Mouse (Mus musculus) common myeloid progenitor, adult 5-6 weeks (primary cell): ENCODE results near the gene Dus2. TPM values are rescaled to one million over a fixed set of nuclear protein-coding genes. Genes with fewer than 3 reads are reported as not detected.

Experiments
- ATAC-seq: replicated peaks from 2 replicates; pipeline ENCODE4 v1.8.0; 2016; ENCODE audit warnings: low read depth, mild to moderate bottlenecking, moderate TSS enrichment, inconsistent platforms; ENCODE audit not compliant: poor library complexity, severe bottlenecking
- total RNA-seq: library from RNA; stranded (forward); fragments of 200-1000, 187-1606 nt; gene quantifications from 2 replicates; pipeline ENCODE4 v1.2.3, GENCODE M21; 2017

Dus2 gene
- total RNA-seq: 9.7 and 17.6 TPM in 2 replicates

DNA sequence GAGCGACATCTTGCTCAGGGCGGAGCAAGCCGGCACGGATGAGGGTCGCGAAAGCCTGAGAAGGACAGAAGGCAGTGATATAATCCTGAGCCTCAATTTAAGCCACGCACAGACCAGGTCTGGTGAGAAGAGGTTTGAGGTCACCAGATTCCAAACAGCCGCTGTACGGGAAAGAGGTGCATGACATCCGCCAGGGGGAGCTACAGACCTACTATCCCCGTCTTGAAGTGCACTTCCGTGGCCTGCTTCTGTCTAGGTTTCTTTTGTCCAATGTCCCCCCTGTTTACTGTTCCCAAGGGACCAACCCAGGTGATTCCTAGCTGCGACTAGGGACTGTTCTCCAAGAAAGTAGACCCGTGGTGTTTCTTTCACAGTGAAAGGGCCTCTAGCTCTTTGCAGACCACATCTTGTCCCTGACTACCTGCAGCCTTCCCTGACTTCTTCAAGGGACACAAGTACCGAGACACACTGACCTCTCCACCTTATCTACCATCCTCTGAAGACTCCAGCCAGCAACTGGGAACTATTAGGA, at the start of gene Dus2:
TSS of gene Dus2 (plus strand) at position 482 of the 532 bp plus-strand sequence.
- peak; percentile 93 for ATAC-seq

DNA sequence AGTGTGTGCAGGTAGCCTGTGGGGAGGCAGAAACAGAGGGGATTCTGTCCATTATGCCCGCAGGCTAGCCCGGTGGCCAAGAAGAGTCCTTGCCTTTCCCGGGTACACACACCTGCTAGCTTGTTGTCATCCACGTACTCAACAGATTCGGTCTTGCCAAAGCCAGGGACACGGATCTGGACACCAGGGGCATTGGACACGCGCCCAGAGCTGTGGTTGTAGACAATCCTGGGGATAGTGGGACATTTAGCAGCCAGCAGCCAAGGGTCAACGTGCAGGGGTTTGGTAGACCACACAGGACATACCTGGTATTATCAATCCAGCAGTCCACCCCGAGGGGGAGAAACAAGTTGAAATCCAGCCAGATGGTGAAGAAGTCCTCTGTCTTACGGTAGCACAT, 49.1 kb upstream of the Dus2 start:
- no peak for ATAC-seq

DNA sequence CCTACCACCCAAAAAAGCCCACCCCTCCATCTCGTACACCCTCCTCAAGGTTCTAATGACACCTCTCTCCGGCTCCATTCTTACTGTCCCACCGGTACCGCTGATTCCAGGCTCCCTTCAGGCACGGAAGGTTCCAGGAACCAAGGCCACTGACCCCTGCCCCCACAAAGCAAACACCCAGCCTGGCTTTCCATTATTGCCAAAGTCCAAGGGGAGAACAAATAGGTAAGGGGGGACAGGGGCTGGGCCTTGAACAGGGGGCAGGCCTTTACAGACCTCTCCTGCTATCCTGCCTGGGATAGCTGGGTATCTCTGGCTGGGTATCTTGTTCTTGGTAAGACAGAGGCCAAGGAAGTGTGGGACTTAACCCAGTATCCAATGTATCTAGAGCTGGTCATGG, 48.6 kb upstream of the Dus2 start:
- ATAC-seq: no peak

DNA sequence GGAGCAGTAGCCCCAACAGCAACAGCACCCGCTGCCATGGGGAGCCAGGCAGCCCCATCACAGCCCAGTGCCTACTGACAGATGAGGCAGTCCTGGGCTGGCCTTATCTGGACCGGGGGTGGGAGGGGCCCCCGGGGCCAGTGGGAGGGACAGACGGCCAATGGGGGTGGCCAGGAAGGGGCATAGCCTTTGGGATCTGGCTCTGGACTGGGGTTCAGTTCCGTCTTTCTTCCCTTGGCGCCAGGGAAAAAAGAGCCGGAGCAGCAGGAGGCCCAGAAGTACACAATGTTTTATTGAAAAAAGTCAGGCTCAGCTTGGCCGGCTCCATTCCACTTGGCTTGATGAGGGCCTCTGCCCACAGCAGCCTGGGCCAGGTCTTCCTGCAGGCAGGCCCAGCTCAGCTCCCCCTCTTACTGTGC, 47.8 kb upstream of the Dus2 start, which contains the start of gene Lcat:
TSS of gene Lcat (minus strand) at position 62 of the 419 bp plus-strand sequence.
- no peak for ATAC-seq

DNA sequence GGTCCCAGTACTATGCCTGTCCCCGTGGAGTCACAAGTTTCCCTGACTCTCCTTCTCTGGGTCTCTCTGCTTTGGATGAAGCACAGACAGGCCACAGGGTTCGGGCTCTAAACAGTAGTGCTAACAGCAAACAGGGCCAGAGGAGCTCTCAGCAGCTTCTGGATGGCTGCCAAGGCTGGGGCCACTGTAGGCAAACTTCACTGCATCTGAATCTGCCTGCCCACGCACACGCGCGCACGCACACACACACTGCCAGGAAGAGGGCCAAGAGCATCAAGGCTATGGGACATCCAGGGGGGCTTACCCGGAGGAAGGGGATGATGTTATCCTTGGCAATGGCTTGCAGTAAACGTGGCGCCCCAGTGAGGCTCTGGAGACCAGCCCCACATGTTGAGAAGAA, 41.8 kb upstream of the Dus2 start:
- no peak for ATAC-seq

DNA sequence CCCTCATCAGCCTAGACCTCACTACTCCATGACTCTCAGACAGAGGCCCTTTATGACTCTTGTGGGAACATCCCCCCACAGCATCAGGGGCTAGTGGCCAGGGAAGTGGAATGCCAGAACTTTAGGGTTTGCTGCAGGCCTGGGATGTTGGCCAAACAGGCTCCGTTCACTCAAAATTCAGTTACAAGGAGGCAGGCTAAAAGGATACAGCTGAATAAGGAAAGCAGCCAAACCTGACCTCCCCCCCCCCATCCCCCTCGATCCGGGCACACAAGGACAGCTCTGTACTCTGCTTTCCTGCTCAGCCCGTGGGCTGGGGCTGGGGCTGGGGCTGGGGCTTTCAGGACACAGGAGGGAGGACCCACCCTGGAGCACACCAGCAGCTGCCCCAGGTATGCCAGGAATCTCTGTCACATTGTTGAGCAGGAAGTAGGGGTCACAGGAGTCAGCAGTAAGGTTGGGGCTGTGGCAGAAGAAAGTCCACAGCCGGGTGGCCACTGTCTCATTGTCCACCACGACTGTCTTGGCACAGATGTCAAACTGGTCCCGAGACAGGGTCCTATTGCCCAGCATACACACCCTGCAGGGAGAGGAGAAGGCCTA, 40.0 kb upstream of the Dus2 start:
- ATAC-seq: no peak

DNA sequence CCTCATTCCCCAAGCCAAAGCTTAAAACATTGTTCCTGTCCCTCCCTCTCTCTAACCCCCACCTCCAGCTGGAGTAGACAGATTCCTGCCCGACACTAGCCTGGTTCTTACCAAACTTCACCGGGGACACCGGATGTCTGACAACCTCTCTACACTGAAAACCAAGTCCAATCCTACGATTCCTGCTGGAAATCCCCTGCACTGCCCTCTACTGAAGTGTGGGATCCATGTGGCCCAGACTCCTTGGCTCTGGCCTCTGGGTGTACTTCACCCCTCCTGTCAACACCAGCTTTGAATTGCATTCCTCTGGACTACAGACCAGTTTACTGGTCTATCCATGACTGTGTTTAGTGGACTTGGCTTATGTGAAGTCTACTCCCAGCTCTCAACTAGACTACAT, 34.6 kb upstream of the Dus2 start:
- no peak for ATAC-seq

DNA sequence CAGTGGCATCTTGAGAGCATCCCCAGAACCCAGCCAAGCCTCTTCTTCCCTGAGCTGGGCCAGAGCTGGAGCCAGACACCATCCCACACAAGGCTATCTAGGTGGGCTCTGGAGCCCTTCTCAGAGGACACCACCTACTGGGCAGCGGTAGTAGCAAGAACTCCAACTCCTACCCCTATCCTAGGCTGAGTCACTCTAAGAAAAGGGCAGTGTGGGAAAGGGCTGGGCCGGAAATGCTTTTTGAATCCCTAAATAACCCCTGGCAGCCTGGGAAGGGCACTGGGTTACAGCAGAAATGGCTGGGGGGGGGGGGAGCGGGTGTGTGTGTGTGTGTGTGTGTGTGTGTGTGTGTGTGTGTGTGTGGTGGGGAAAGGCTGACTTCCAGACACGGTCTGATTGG, 33.3 kb upstream of the Dus2 start:
- ATAC-seq: no peak

DNA sequence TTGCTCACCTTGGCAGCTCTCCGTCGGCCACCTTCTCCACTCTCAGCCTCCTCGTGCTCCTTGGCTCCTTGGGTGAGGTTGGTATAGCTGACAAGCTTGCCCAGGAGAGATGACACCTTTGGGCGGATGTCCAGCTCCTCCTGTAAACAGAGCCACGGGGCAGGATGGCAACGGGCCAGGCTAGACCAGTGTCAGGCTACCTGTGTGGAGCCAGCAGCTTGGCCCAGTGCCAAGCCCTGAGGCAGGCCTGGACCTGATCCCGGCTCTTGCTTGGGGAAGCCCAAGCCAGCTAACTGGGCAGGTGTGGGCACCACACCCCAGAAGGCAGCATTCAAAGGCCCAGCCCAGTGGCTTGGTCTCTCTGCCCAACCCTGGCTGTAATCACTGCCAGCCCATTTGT, 31.8 kb upstream of the Dus2 start:
- no peak for ATAC-seq

DNA sequence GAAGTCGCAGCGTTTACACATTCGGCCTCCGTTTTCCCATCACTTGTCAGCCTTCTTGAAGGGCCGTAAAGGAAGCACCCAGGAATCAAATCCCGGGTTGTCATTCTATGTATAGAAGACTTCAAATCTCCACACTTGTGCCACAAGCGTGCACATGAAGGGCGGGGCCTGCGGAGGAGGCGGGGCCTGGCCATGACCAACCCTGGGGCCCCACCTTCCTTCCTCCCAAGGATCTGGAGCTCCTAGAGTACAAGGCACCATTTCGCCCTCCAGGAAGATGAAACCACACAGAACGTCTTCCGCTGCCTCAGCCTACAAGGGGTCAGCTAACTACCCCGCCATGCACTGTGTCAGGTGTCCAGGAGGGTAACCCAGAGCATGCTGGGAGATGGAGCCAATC, 30.0 kb upstream of the Dus2 start:
- no peak for ATAC-seq

DNA sequence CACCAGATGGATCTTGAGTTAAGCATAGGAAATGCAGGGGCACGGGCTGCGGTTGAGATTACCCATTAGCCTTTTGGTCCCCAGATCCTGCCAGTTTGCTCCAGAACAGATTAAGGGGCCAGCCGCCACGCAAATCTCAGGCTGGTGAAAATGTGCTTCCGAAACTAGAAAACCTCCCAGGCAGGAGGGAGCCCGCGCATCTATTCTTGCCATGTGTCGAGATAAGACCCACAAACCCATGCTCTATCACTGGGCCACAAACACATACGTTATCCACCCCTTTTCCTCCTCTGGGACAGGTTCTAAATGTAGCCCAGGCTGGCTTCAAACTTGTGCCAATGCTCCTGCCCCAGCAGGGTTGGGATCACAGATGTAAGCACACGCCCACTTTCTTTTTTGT, 29.6 kb upstream of the Dus2 start:
- ATAC-seq: peak; percentile 21

DNA sequence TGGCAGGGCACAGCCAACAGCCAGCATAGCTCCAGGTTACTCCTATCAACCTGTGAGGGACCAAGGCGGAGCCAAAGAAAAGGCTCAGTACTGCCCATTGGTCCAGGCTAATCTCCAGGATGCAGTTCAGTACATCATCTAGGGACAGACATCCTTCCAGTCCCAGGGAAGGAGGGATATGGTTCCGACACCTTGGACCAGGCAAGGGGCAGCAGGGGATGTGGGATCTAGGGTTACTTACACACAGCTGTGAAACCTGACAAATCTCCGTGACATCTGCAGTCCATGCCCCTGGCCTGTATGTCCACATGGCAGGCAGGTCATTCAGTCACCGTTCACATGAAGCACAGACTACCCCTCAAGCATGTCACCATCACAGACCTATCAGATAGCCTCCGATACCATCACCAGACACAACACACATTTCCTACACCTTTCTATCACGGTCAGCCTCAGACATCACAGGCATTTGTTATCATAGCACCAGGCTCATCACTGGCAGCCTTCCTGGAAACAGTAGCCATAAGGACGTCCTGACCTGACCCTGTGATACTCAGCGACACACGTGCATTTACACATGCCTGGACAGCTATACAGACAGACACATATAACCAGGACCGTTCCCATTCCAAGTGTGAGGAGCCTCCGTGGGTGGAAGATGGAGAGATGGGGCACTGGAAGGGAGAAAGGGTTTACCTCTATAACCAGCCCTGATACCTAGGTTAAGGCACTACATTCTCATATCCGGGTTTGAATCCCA, 26.5 kb upstream of the Dus2 start:
- no peak for ATAC-seq

DNA sequence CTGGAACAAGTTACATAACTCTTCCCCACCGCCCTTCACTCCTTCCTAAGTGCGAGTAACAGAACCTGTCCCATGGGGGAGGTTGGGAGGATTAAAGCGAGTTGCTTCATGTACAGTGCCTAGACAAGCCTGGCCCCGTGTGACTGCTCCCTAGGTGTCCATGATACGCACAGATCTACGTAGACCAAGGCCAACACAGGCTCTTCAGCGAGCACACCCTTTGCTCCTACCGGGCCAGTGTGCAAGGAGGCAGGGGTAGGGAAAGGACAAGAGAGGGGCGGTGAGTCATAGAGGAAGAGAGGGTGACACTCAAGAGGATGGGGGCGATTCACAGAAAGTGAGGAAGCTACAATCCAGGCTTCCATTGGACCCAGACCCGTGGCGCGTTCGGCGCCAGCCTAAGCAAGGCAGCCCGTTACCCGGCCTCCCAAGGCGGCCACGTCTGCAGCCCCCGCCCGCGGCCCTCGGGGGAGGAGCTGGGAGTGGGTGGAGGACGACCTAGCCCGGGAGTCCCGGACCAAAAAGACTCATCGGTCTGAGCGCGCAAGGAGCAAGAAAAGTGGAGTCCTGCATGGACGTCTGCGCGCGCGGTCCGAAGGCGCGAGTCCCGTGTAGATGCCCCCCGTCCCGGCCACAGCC, 25.8 kb upstream of the Dus2 start:
- ATAC-seq: peak; percentile 27

DNA sequence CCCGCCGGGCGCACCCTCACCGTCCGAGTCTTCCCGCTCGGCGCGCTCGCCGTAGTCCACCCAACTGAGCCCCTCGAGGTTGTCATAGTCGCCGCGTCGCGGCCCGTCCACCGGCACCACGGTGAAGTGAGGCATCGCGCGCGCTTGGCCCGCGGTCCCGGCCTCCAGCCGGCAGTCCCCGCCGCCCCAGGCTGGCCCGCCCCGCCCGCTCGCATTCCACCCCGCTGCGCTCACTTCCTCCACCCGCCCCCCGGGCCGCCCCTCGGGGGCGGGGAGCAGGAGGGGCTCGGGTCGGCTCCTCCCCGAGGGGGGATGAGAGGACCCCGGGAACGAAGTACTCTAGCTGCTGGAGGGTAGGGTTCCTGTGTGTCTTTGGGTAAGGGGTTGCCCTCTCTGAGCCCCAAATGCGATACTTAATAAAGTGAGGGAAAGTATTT, 25.2 kb upstream of the Dus2 start, which contains the start of gene Slc12a4:
TSS of gene Slc12a4 (minus strand) at position 193 of the 437 bp plus-strand sequence.
- peak; percentile 46 for ATAC-seq

DNA sequence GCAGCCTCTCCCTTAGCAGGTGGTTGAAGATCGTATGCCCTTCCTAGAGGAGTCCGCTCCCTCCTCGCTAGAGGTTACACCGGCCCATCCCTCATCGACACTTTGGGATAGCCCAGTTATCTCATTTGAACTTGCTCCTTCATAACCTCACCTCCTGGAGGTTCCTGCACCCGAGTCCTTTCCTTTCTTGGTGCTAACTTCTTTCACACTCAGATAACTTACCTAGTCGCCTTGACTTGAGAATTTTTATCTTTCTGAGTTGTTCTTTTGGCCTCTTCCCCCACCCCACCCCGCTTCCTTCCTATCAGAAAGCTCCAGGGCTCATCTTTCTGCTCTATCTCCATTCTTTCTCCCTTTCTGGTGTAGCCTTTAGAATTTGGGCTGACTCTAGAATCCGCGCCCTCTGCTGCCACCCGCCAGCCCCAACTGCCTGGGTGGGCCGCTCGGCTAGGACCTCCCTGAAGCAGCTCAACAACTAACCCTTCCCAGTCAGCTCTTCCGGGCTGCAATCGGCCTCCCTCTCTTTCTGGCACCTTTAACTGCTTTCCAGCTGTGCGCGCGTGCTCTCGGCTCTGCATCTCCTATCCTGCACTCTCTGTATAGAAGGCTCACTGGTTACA, 24.3 kb upstream of the Dus2 start:
- ATAC-seq: peak; percentile 62

DNA sequence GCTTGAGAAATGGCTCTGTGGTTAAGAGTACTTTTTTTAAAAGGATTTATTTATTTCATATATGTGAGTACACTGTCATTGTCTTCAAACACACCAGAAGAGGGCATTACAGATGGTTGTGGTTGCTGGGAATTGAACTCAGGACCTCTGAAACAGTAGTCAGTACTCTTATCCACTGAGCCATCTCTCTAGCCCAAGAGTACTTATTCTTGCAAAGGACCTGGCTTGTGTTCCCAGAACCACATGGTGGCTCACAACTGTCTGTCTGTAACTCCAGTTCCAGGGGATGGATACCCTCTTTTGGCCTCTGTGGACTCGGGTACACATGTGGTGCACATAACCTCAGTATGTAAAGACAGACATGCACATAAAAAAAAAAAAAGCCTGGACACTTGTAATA, 21.8 kb upstream of the Dus2 start:
- ATAC-seq: no peak

DNA sequence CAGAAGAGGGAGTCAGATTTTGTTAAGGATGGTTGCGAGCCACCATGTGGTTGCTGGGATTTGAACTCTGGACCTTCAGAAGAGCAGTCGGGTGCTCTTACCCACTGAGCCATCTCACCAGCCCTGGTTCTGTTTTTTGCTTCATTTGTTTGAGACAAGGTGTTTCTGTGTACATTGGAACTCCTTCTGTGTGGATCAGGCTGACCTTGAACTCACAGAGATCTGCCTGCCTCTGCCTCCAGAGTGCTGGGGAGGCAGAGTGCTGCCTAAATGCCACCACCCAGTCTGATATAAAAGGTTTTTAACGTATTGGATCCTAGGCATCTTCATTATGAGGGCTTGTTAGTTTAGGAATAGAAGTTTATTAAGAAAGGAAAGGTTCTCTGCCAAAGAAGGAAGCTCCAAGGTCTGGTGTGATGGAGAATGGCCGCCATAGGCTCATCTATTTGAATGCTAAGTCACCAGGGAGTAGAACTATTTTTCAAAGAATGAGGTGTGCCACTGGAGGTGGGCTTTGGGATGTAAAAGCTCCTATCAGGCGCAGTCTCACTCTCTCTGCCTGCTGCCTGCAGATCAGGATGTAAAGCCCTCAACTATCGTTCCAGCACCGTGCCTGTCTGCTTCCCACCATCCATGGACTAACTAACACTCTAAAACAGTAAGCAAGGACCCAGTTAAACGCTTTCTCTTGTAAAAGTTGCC, 20.0 kb upstream of the Dus2 start:
- ATAC-seq: no peak

DNA sequence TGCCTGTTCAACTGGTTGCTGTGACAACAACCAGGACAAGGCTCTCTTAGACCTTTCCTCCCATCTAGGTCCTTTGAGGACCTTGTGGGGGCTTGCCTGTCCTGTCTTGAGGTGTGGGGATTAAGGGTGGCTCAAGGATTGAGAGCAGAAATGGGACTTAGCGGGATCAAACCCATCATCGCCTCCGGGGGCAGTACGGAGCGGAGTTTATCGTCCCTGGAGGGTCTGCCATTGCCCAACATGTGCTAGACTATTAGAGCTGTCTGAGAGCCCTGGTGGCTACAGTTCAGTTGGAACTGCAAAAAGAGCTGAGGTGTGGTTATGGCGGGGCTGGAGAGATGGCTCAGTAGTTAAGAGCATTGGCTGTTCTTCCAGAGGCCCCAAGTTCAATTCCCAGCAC, 15.8 kb upstream of the Dus2 start:
- no peak; the same call in 1 of the 2 replicates for ATAC-seq

DNA sequence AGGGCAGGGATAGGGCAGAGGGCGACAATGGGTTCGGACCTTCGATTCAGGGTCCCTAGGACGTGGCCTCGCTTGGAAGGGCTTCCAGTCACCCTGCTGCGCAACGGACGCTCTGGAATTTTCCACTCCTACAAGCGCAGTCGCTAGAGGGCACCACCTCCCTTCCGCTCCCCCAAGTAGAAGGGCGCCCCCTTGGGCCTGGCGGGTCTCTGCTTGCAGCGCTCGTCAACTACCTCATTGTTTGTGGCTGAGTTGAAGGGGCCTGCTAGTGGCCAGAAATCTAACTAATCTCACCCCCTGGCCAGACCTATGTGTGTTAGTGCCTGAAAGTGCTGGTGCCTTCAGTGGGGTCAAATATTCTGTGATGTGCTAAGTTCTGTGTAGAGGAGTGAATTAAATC, 11.8 kb upstream of the Dus2 start, which contains the start of gene Dpep3:
TSS of gene Dpep3 (minus strand) at position 105 of the 400 bp plus-strand sequence.
- ATAC-seq: no peak

DNA sequence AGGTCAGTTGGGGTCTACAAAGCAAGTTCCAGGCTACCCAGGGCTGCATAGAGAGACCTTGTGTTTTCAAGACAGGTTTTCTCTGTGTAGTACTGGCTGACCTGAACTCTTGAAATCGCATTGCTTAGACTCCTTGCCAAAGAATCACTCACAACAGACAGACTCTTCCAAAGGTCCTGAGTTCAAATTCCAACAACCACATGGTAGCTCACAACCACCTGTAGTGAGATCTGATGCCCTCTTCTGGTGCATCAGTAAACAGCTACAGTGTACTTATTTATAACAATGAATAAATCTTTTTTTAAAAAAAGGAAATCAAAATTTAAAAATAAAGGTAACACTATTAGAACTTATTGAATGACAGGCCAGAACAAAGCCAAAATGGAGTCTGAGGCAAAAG, 10.0 kb upstream of the Dus2 start:
- no peak for ATAC-seq
